Mouse (Mus musculus) heart, postnatal 0 days (tissue): Measurements from ENCODE around the gene Hs6st2.

Source experiments
- CTCF ChIP-seq: IDR thresholded peaks from 2 replicates; pipeline ENCODE4 v1.5.1; 2016; ENCODE audit warnings: antibody characterized with exemption, control low read depth, low read depth
- EP300 ChIP-seq: IDR thresholded peaks from 2 replicates; pipeline ENCODE4 v1.6.1; 2016; ENCODE audit warnings: antibody characterized with exemption, low read depth

DNA sequence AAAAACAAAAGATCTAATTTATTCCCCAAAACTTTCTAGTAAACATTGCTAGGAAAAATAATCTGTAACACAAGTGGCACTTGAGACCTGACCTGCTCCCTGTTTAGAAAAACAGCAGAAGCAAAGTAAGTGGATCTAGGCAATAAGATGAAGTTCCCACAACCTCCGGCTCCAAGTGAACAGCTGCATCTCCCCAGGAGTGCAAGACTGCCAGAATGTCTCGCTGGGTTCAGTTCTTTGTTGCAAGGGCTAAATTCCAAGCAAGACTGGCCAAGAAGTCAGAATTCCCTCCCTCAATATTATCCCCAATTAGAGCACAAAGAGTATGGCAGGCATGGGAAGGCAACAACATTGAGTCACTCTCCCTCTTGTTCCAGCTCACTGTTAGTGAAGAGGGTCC, 23.4 kb downstream of the Hs6st2 start:
- TF ChIP-seq CTCF, result no peak
- TF ChIP-seq EP300, result no peak
